Mouse (Mus musculus) thymus, adult 2 months (tissue): ENCODE measurements at regions not wholly inside any gene's neighbourhood (a gene's known extent, or its start where the extent isn't known, plus 50 kb on each side); places are given as distances from the start of the nearest gene placed in this dataset.
"Not testable (repeated sequence)": the region's sequence is repeated elsewhere in the genome, so short reads cannot be mapped to it uniquely, and the experiment has no call there.

ENCODE experiments used
- DNase-seq: peaks from one replicate; pipeline ENCODE4 v3.0.0; 2021
- H3K27ac ChIP-seq: fragments of 200-500 bp; 2 replicates; pipeline ENCODE4 v1.5.1; 2012; ENCODE audit warnings: low read length, control low read depth; ENCODE audit not compliant: control insufficient read depth, insufficient read depth
- H3K27me3 ChIP-seq: fragments of 200-500 bp; 2 replicates; pipeline ENCODE4 v1.6.1; 2012; ENCODE audit warnings: mild to moderate bottlenecking, low read length, moderate library complexity, mixed read lengths; ENCODE audit not compliant: control insufficient read depth, insufficient read depth
- H3K36me3 ChIP-seq: fragments of 200-500 bp; 2 replicates; pipeline ENCODE4 v1.6.1; 2012; ENCODE audit warnings: mild to moderate bottlenecking, low read length, moderate library complexity; ENCODE audit not compliant: control insufficient read depth, insufficient read depth
- H3K4me1 ChIP-seq: fragments of 200-500 bp; replicated peaks from 2 replicates; pipeline ENCODE4 v1.6.1; 2012; ENCODE audit warnings: low read length; ENCODE audit not compliant: control insufficient read depth, insufficient read depth
- H3K4me3 ChIP-seq: fragments of 200-500 bp; 2 replicates; pipeline ENCODE4 v1.5.1; 2012; ENCODE audit warnings: mild to moderate bottlenecking, low read length, control low read depth, moderate library complexity; ENCODE audit not compliant: control insufficient read depth, insufficient read depth
- CTCF ChIP-seq: fragments of 200-500 bp; IDR thresholded peaks from 2 replicates; pipeline ENCODE4 v1.5.1; 2012; ENCODE audit warnings: mild to moderate bottlenecking, control low read depth, low read length, moderate library complexity, borderline replicate concordance; ENCODE audit not compliant: control insufficient read depth, poor library complexity, insufficient read depth; ENCODE audit errors: extremely low read depth
- POLR2A ChIP-seq: fragments of 200-500 bp; IDR thresholded peaks from 2 replicates; pipeline ENCODE4 v1.6.1; 2012; ENCODE audit warnings: mild to moderate bottlenecking, low read length, control low read depth, moderate library complexity; ENCODE audit not compliant: control insufficient read depth, poor library complexity, insufficient read depth; ENCODE audit errors: extremely low read depth
- WGBS: fragments of 180-500 bp; shearing (Covaris S2); methylation state at CpG from one replicate; pipeline ENCODE4 v1.1.7; 2018; 5-methylcytosine and 5-hydroxymethylcytosine counted together

DNA sequence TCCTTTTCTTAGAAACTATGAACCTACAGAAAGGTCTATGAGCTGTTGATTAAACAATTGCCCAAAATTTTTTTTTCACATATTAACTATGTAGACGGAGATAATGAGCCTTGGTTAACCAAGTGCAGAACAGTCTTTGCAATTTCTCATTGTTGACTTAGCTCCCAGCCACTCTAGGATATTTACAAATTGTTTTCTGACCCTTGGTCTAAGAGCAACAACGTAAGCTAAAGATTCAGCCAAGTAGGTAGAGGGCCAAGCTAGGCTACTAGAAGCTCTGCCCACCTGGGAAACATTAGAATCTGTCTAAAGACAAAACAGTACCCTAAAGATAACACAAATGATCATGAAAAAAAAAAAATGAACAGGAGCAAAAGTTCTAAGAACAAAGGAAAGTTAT is 67.5 kb upstream of the Map9 start:
- Histone ChIP-seq H3K27ac (no peak overlapping the region), H3K27me3 (no peaks in the 10 kb centered on the region), H3K4me1 (no peaks in the 10 kb centered on the region), H3K36me3 (no peaks in the 10 kb centered on the region), H3K4me3 (no peak overlapping the region)
- WGBS, result 91% methylated on average over 2 of the region's 2 CpGs
- DNase-seq, result no peak
- TF ChIP-seq CTCF, result no peak
- TF ChIP-seq POLR2A, result no peak

GRCm38 (mm10) chr3:82288996-82289395 is 68.8 kb upstream of the Map9 start:
- Histone ChIP-seq H3K4me1 (no peaks in the 10 kb centered on the region), H3K4me3 (no peak overlapping the region), H3K36me3 (no peaks in the 10 kb centered on the region), H3K27ac (no peak overlapping the region), H3K27me3 (no peaks in the 10 kb centered on the region)
- TF ChIP-seq POLR2A (no peak), CTCF (no peak)
- DNase-seq, result no peak
- WGBS, result 89% methylated on average over 6 of the region's 6 CpGs

GRCm38 (mm10) chr3:82276977-82277714 is 80.7 kb upstream of the Map9 start:
- DNase-seq, result no peak
- H3K4me3 ChIP-seq, result no peak overlapping the region
- H3K27ac ChIP-seq, result no peak overlapping the region
- no peaks in the 10 kb centered on the region for H3K27me3 ChIP-seq
- H3K4me1 ChIP-seq, result no peaks in the 10 kb centered on the region
- H3K36me3 ChIP-seq, result no peaks in the 10 kb centered on the region
- TF ChIP-seq POLR2A (no peak), CTCF (no peak)

- no peak for DNase-seq
- TF ChIP-seq POLR2A (no peak), CTCF (no peak)
- no peaks in the 10 kb centered on the region for H3K36me3 ChIP-seq
- H3K27me3 ChIP-seq, result no peaks in the 10 kb centered on the region
- H3K4me1 ChIP-seq, result no peaks in the 10 kb centered on the region
- H3K27ac ChIP-seq, result no peak overlapping the region
- WGBS, result 90% methylated on average over 4 of the region's 4 CpGs
- no peak overlapping the region for H3K4me3 ChIP-seq
Measured at GRCm38 (mm10) chr3:82275822-82276203, 82.0 kb upstream of the Map9 start.

DNA sequence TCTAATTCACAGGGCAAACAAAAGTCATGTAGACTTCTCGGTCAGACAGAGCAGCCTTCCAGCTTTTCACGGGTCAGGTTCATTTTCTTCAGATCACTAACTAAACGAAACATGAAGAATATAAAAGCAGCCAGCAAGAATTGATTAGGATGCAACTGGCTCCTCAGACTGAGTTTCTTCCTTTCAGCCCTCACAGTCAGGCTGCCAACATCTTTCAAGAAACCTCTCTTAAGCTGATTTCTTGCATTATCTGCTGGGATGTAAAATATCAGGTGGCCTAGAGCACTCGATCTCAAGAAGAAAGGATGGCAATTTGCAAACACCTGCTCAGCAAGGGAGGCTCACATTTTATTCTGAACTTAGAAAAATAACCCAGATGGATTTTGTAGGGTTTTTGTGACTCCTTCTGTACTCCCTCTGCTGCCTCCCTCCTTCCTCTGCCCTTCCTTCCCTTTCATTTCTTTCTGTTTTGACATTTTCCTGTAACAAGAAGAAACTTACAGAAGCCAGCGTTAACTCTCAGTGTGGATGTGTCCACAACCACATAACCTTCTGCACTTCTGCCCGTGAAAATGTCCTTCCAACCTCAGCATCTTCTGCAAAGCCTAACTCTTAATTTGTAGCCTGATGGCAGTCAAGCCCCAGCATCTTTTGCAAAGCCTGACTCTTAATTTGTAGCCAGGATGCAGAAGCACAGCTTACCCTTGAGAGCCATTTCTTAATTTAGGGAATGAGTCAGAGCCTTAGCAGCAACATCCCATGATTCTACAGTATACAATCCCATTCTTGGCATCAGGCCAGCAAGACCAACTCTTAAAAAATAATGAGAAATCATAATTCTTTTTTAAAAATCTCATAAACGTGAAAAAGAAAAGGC is 82.7 kb upstream of the Map9 start:
- no peak for TF ChIP-seq CTCF
- no peak for TF ChIP-seq POLR2A
- H3K4me1 ChIP-seq, result no peaks in the 10 kb centered on the region
- no peak overlapping the region for H3K27ac ChIP-seq
- no peaks in the 10 kb centered on the region for H3K27me3 ChIP-seq
- H3K4me3 ChIP-seq, result no peak overlapping the region
- H3K36me3 ChIP-seq, result no peaks in the 10 kb centered on the region
- WGBS, result 86% methylated on average over 7 of the region's 7 CpGs
- no peak for DNase-seq

DNA sequence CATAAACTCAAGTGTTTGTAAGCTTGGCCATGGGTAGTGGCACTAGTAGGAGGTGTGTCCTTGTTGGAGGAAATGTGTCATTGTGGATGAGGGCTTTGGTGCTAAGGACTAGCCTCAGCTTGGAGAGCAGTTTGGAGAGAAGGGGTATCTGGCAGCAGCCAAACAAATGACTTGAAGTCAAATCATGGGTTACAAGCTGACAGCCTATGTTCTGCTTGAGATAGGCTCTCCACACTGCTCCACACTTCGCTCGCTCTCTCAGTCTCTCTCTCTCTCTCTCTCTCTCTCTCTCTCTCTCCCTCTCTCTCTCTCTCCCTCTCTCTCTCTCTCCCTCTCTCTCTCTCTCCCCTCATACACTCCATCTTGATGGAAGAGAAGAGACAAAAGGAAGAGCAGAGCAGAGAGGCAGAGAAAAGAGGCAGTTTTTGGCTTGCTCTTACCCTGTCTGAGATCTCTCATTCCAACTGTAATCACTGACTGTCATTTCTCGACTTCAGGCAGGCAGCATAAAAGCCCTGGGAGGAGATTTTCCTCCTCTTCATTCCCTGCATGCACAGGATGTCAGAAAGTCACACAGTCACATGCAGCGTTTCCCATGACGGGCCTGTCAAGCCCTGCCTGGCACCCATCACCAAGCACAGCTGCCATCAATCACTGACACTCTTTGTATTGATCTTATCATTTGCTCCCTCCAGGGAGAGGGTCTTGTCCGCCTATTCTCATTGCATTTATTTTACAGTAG is 83.5 kb upstream of the Map9 start:
- Histone ChIP-seq H3K4me3 (no peak overlapping the region), H3K36me3 (no peaks in the 10 kb centered on the region), H3K27ac (no peak overlapping the region), H3K27me3 (no peaks in the 10 kb centered on the region), H3K4me1 (no peaks in the 10 kb centered on the region)
- no peak for DNase-seq
- TF ChIP-seq POLR2A, result no peak
- TF ChIP-seq CTCF, result no peak
- 77% methylated on average over 6 of the region's 6 CpGs for WGBS

DNA sequence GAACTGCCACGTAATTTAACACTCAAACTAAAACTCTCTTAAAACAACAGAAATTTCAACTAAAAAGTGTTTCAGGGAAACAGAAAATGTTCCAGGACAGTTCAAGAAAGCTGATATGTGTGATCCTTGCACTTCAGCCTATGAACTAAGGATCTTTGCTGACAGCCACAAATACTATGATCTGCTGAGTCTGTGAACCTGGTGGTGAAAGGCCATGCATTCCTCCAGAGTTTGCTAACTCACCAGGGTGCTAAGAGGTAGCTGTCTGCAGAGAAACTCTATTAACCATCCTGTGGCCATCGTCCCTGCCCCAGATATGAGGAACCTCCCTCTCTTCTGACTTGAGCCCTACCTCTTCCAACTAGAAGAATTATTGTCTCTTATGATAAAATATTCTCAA is 84.3 kb upstream of the Map9 start:
- H3K4me3 ChIP-seq, DNase-seq, H3K4me1 ChIP-seq, H3K27me3 ChIP-seq, H3K27ac ChIP-seq, H3K36me3 ChIP-seq: not testable (repeated sequence)
- 92% methylated on average over 2 of the region's 2 CpGs for WGBS
